Mouse (Mus musculus) midbrain, embryonic 10.5 days (tissue): ENCODE data around the gene 6030498E09Rik. TPM values are rescaled to one million over a fixed set of nuclear protein-coding genes. Genes with fewer than 3 reads are reported as not detected.

ENCODE experiments used
- microRNA-seq: library from miRNA; unstranded; fragments of <30 nt; microRNA quantifications from one replicate; pipeline ENCODE4, GENCODE M21; 2017
- polyA plus RNA-seq: library from polyadenylated mRNA; unstranded; fragments of >200 nt; fragmentation: Nextera tagmentation; extraction: Ambion mirVana; gene quantifications from 2 replicates; pipeline ENCODE4 v1.2.1, GENCODE M21; 2016

6030498E09Rik gene
- polyA plus RNA-seq, 1 experiment from 2014 or later: not detected

Small RNAs within 50 kb of the gene (microRNA-seq; reads per million reads assigned to microRNA genes)
- not detected for gene Gm25642

Other genes with a start within 250 kb of the 6030498E09Rik start
- 35.2 and 37.7 TPM in 2 replicates for gene Cul4b, start 196.5 kb upstream of the 6030498E09Rik start, polyA plus RNA-seq
- 80.4 TPM in 2 replicates for gene Mcts1, start 172.1 kb upstream of the 6030498E09Rik start, polyA plus RNA-seq
- gene C1galt1c1, start 137.6 kb upstream of the 6030498E09Rik start, polyA plus RNA-seq: 20.2 and 20.4 TPM in 2 replicates